Comparison of ENCODE assay signal across 10 mouse cellular contexts in the genomic region with DNA sequence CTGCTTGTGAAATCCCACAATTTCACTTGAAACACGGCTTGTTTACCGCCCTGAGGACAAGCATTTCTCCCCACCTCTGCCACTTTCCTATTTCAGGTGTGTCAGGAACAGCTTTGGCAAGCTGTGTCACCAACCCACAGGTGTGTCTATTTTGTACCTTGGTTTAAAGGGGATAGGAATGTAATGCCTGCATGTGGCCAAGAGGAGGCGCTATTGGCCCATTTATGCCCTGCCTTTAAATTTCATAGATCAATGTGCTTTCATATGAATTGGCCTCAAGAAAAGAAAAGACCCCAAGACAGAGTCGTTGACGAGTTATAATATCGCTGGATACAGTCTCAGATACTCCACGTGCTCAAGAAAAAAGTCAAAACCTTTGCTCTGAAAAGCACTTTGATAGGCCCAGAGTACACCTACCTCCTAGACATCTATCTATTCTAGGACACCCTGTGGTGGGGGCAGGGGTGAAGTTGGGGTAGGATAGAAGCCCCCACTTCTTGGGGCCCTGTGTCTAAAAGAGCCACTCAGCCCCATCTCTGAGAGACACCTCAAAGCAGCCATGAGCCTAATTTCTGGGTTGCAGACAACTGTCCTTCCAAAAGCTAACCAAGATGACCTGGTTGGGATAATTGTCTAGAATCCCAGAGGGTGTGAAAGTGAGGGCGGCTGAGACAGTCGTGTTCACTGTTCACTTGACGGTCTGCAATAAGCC. TPM values are rescaled to one million over a fixed set of nuclear protein-coding genes. Genes with fewer than 3 reads are reported as not detected.
DNase-seq lines count a peak whose midpoint lies in the region; ATAC-seq and TF ChIP-seq lines count a peak whose summit lies in the region.
"Had no signal": no experiment of that assay in that cellular context is flagged by ENCODE, and none has a peak within 500 bp of the region (broad histone marks: within the 10 kb centered on the region; RNA-seq: fewer than 3 reads in every experiment).

No protein-coding gene starts in this region.

- H3K9ac ChIP-seq in midbrain, embryonic 11.5 days (ENCODE audit: low read length), result no peak overlapping the region
- no peak overlapping the region for H3K9ac ChIP-seq in midbrain, postnatal 0 days (replicated peaks; ENCODE audit: low read length, poor library complexity, severe bottlenecking)

- peak; percentile 48; the same call in 1 of the 2 replicates for ATAC-seq in midbrain, embryonic 11.5 days (ENCODE audit: low FRiP score)
- ATAC-seq in midbrain, postnatal 0 days (ENCODE audit: low FRiP score), result no peak

- no peaks in the 10 kb centered on the region for H3K27me3 ChIP-seq in midbrain, embryonic 11.5 days (ENCODE audit: control insufficient read depth, insufficient read depth, low read length)
- no peaks in the 10 kb centered on the region for H3K27me3 ChIP-seq in midbrain, embryonic 10.5 days (ENCODE audit: low read depth, poor library complexity, severe bottlenecking)
- no peaks in the 10 kb centered on the region for H3K27me3 ChIP-seq in midbrain, postnatal 0 days (ENCODE audit: insufficient read depth, low read length)
- H3K27me3 ChIP-seq: megakaryocyte, embryonic 14.5 days had no signal

- H3K27ac ChIP-seq in gastrocnemius, adult 2 months, result no peak overlapping the region
- H3K27ac ChIP-seq in midbrain, embryonic 11.5 days (ENCODE audit: low read depth, low read length), result no peak overlapping the region
- no peak overlapping the region for H3K27ac ChIP-seq in midbrain, embryonic 10.5 days (replicated peaks)
- no peak overlapping the region for H3K27ac ChIP-seq in midbrain, postnatal 0 days (ENCODE audit: low read depth, low read length)

- peak; percentile 43 for TF ChIP-seq CTCF in gastrocnemius, adult 2 months (IDR thresholded peaks at IDR 0.05)
- peak; percentile 52 for TF ChIP-seq CTCF in midbrain, postnatal 0 days (IDR thresholded peaks at IDR 0.05)

- H3K36me3 ChIP-seq in midbrain, embryonic 11.5 days (ENCODE audit: control insufficient read depth, insufficient read depth, low read length), result no peaks in the 10 kb centered on the region
- peaks cover 6% of the 10 kb centered on the region for H3K36me3 ChIP-seq in midbrain, embryonic 10.5 days
- H3K36me3 ChIP-seq in midbrain, postnatal 0 days (ENCODE audit: insufficient read depth, low read length), result peaks cover 3% of the 10 kb centered on the region; the same call in 1 of the 2 replicates

- no peak overlapping the region for H3K4me2 ChIP-seq in midbrain, embryonic 11.5 days
- H3K4me2 ChIP-seq in midbrain, postnatal 0 days (ENCODE audit: low read depth, low read length, poor library complexity, severe bottlenecking), result no peak overlapping the region

- intact Hi-C loops in gastrocnemius, adult 2 months (cut with DNase I), result loop anchor here (5.0 kb wide), 1 partner anchor 369 kb away; no protein-coding TSS in a partner anchor
- intact Hi-C loops in heart, postnatal 25 days (cut with DNase I), result loop anchor here (1.0 to 2.0 kb wide), 3 partner anchors 69 to 741 kb away; a partner anchor contains a TSS

- H3K4me3 ChIP-seq in gastrocnemius, adult 2 months, result no peak overlapping the region
- no peak overlapping the region for H3K4me3 ChIP-seq in midbrain, embryonic 11.5 days (ENCODE audit: low read depth, low read length)
- H3K4me3 ChIP-seq in midbrain, embryonic 10.5 days, result no peak overlapping the region
- no peak overlapping the region for H3K4me3 ChIP-seq in midbrain, postnatal 0 days (ENCODE audit: low read depth, low read length)

- DNase-seq in gastrocnemius, adult 2 months, result no peak
- no peak for DNase-seq in gastrocnemius, postnatal 10 days
- DNase-seq in midbrain, embryonic 11.5 days (ENCODE audit: low spot score, missing footprints), result peak; percentile 84
- DNase-seq in midbrain, embryonic 10.5 days (ENCODE audit: low spot score), result no peak
- peak; percentile 50 for DNase-seq in ZHBTc4 (ENCODE audit: low read depth, low spot score)
- DNase-seq in midbrain, postnatal 0 days (ENCODE audit: low spot score), result no peak
- no peak for DNase-seq in layer of hippocampus, adult 9-11 months
- no peak for DNase-seq in heart, postnatal 25 days (ENCODE audit: low spot score)
- DNase-seq: heart, adult 11 months had no signal

- WGBS in midbrain, embryonic 11.5 days, result 36% methylated on average over 10 of the region's 10 CpGs
- 42% methylated on average over 10 of the region's 10 CpGs for WGBS in midbrain, embryonic 10.5 days
- WGBS in midbrain, postnatal 0 days, result 41% methylated on average over 10 of the region's 10 CpGs

- no peaks in the 10 kb centered on the region for H3K4me1 ChIP-seq in midbrain, embryonic 11.5 days (ENCODE audit: control insufficient read depth, insufficient read depth, low read length)
- H3K4me1 ChIP-seq in midbrain, embryonic 10.5 days, result 0 out of 2 replicates have a peak, but pooled peaks cover 4% of the 10 kb centered on the region
- no peaks in the 10 kb centered on the region for H3K4me1 ChIP-seq in midbrain, postnatal 0 days (ENCODE audit: insufficient read depth, low read length)

- H3K9me3 ChIP-seq in midbrain, embryonic 11.5 days (ENCODE audit: control insufficient read depth, low read length), result no peaks in the 10 kb centered on the region; the same call in 1 of the 2 replicates
- H3K9me3 ChIP-seq in midbrain, embryonic 10.5 days (replicated peaks), result peaks cover 13% of the 10 kb centered on the region
- H3K9me3 ChIP-seq in midbrain, postnatal 0 days (ENCODE audit: low read length), result no peaks in the 10 kb centered on the region

RNA-seq across cellular contexts. Expression of a gene that starts 9.3 kb away (rescaled TPM):
- total RNA-seq in gastrocnemius, adult 2 months (2021), result 10 to 100 TPM; 39.9 to 46.4 TPM
- total RNA-seq in gastrocnemius, postnatal 10 days (2021), result 10 to 100 TPM; 41.1 TPM
- 291 and 296 TPM in 2 replicates for polyA plus RNA-seq in midbrain, embryonic 11.5 days (2014; fragmentation: Nextera tagmentation; extraction: Ambion mirVana)
- 262 and 267 TPM in 2 replicates for polyA plus RNA-seq in midbrain, embryonic 10.5 days (2016; fragmentation: Nextera tagmentation; extraction: Ambion mirVana)
- 80.8 and 96.6 TPM in 2 replicates for total RNA-seq in midbrain, postnatal 0 days (2014; rRNA removed)
- 345 and 380 TPM in 2 replicates for polyA plus RNA-seq in midbrain, postnatal 0 days (2015; fragmentation: Nextera tagmentation; extraction: Ambion mirVana)
- 10 to 100 TPM; 58.2 to 65.9 TPM for total RNA-seq in heart, postnatal 25 days (2021)

RNA-seq across cellular contexts. Expression of a gene that starts 38.3 kb away (rescaled TPM):
- total RNA-seq in gastrocnemius, adult 2 months (2021), result not detected
- total RNA-seq in gastrocnemius, postnatal 10 days (2021), result 1 to 10 TPM in 1 of 2 experiments, not detected in 1; 1.7 TPM
- 0.21 and 0.25 TPM in 2 replicates for polyA plus RNA-seq in midbrain, embryonic 11.5 days (2014; fragmentation: Nextera tagmentation; extraction: Ambion mirVana)
- polyA plus RNA-seq in midbrain, embryonic 10.5 days (2016; fragmentation: Nextera tagmentation; extraction: Ambion mirVana), result 0.06 and 0.07 TPM in 2 replicates
- 6.9 and 9.0 TPM in 2 replicates for total RNA-seq in midbrain, postnatal 0 days (2014; rRNA removed)
- polyA plus RNA-seq in midbrain, postnatal 0 days (2015; fragmentation: Nextera tagmentation; extraction: Ambion mirVana), result 4.7 and 5.2 TPM in 2 replicates
- total RNA-seq in heart, postnatal 25 days (2021), result not detected

Comparison
In these comparisons a context has a peak if more than half of its experiments do, and no peak if none do; other contexts are left out.
1. DNase-seq: peak in midbrain, embryonic 11.5 days (single experiment) and ZHBTc4 (single experiment); none in gastrocnemius, adult 2 months (single experiment), gastrocnemius, postnatal 10 days (single experiment), midbrain, embryonic 10.5 days (single experiment), midbrain, postnatal 0 days (single experiment), layer of hippocampus, adult 9-11 months (single experiment) and heart, postnatal 25 days (single experiment).